Mouse (Mus musculus) kidney, postnatal 4 days (tissue): ENCODE measurements around the gene Galm.
A peak's percentile ranks its signal among the peaks of the same experiment; 100 is the strongest.

Source experiments
- DNase-seq, 2 experiments: peaks; one replicate each; pipeline ENCODE4 v3.0.0; 2021; ENCODE audit warnings: mixed read lengths in 2 of 2

The Galm gene

DNA sequence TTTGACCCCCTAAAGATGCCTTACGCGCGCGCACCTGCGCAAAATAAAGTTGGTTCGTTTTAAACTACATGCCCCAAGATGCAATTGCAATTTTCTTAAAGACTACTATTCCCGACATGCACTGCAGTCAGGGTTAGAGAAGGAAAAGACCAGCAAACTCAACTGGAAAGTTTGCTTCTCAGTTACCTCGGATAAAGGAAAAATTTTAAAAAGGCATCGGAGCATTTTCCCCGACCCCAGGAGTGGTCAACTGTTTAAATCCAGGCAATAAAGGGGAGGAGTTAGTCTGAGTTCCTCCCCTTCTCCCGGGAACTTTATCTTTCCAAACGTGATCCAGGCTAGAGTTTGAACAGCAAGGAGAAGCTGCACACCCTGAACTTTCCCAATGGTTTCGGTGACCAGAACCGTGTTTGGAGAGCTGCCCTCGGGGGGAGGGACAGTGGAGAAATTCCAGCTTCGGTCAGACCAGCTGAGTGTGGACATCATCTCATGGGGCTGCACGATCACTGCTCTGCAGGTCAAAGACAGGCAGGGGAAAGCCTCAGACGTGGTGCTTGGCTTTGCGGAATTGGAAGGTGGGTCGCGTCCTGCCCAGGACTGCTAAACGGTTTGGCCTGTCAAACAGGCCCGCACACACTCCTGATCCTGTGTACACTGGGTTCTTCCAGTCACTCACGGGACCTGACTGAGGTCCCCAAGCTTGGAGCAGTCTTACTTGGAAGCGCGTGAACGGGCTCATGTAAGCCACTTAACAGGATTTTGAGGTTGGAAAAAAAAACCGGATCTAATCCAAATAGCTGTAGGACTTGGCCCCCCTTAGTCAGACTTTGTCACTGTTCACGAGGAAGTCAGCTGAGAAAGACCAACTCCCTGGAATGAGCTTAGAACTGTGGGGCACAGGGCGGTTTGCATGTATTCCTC is at the start of gene Galm:
Gene Galm, plus strand, starts transcription at position 141 of the 921 bp plus-strand sequence.
- DNase-seq = peak; percentile 71 to 80

DNA sequence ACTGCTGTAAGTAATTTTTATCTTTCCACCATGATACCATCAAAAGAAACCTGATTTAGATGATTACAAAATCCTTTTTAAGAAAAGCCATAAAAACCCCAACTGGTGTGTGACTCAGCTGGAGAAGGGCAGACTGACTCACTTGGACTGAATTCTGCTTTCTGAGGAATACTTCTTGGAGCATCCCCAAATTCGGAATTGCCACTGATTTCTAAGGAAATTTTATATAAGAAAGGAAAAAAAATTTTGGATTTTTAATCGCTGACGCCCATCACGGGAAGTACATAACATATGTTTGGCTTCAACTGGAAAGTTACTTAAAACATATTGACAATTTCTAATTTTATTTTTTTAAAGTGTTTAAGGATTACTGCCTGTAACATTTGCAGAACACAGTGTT is 48.5 kb upstream of the Galm start:
- no peak for DNase-seq

DNA sequence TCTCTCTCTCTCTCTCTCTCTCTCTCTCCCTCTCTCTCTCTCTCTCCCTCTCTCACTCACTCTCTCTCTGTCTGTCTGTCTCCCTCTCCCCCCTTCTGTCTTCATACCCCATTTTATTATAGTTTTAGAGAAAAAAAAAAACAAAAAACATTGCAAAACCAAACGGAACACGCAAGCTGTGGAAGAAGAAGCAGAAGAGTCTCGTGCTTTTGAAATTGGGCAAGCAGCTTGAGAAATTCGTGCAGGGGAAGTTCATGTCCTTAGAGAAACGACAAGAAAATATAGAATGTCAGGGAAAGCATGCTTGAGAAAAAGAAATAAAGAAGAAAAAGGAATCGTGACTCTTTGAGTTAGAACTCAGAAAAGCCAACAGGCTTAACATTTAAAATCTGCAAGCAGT is 44.0 kb upstream of the Galm start:
- DNase-seq = no peak

DNA sequence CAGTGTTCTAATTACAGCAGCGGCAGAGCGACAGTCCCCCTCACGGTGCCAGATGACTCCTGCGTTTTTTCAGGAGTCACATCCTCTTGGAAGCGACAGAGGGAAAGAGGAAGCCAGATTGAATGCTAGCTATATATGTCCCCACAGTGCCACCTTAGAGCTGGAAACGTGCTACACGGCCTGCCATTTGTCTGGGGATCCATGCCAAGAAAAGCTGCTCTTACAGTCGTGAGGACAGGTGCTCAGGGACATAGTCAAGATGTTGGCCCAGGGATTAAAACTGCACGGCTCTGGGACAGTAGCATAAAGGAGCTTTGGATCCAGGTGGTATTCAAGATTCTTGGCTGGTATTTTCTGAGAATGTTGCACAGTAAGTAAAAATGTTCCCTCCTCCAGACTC is 42.8 kb upstream of the Galm start:
- no peak for DNase-seq

DNA sequence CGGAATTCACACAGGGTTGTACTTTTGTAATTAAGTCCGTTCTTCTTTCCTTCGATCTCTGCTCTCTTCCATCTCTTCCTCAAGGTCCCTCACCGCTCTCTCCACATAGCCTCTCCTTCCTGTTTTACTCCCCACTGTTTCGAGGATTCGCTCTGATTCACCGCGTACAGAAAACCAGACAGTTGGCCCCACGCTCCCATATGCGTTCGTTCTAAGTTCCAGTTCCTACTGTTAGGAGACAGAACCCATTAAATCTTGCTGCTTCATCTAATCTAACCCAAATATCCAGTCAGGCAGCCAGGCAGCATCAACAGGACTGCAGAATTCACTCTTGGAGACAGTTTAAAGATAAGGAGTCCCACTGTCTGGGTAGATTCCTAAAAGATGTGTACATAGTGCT is 40.7 kb upstream of the Galm start:
- no peak for DNase-seq

DNA sequence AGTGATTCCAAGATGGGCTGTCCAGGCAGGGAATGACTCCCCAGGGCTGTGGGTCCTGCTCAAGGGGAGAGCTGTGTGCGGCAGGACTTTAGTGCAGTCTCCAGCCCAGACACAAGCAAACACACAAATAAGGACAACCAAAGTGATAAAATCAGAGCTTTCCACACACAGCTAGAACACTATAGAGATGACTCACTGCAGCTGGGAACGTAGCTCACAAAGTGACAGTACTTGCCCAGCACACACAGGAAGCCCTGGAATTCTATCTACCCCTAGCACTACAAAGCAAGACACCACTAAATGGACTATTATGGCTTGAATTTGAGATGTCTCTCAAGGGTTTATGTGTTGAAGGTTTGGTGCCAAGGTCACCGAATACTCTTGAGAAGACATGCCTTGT is 39.1 kb upstream of the Galm start:
- no peak for DNase-seq

DNA sequence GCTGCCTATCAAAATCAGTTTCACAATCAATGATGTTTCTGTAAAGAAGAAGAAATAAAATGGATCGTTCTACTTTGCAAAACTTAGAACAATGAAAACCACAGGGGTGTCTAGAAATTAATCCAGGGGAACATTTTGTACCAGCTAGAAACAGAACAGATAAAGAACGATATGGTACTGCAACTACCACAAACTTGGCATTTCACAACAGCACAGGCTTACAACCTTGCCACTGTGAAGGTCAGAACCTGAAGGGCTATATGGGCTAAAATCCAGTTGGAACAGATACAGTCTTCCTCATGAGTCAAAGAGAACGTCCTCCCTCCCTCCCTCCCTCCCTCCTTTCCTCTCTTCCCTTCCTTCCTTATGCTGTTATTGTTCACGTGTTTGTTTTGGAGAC is 36.7 kb upstream of the Galm start:
- DNase-seq = no peak

DNA sequence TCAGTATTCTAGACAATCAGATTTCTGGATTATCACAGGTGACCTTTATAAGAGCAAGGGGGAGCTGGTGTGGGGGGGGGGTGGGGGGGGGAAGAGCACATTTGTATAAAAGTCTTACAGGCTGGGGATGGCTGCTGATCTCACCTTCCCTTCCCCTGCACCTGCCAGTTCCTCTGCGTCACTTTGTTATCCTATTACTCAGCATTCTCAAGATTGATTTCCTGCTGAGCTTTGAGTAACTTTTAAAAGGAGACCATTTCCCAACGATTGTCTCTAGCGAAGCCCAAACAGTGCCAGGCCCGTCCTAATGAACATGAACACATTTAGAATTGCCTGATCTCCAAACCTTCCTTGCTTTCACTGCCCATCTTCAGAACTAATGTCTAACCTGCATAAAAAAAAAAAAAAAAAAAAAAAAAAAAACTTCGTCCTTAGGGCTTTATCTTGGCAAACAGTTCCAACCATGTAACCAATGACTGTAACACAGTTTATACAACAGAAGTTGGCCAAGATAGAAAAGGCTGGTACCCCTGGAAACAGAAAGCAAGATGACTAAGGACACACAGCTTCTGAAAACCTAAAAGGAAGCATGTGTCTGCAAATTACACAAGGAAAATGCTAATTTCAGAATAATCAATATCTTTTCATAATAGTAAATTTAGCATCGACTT is 35.3 kb upstream of the Galm start:
- no peak for DNase-seq

DNA sequence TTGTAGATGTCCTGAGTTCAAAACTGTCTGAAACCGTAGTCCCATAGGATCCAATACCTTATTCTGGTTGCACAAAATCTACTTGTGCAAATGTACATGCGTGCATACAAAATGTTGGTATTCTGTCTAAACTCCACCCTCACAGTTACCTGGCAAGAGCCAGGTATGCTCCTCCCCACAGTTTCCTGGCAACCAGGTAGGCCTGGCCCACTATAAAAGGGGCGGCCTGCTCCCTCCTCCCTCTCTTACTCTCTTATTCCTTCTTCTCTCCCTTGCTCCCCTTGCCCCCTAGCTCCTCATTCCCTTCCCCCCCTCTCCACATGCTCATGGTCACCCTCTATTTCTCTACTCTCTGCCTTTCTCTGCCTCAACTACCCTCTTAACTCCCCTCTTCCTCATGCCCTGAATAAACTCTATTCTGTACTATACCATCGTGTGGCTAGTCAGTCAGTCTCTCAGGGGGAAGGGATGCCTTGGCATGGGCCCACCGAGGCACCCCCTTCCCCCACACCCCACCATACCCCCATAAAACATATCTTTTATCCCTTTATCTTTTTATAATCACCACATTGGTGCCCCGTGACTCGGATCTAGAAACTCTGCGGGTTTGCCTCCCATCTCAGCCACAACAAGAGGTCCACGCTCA is 31.9 kb upstream of the Galm start:
- peak in 1 of 2 experiments; percentile 12 for DNase-seq

DNA sequence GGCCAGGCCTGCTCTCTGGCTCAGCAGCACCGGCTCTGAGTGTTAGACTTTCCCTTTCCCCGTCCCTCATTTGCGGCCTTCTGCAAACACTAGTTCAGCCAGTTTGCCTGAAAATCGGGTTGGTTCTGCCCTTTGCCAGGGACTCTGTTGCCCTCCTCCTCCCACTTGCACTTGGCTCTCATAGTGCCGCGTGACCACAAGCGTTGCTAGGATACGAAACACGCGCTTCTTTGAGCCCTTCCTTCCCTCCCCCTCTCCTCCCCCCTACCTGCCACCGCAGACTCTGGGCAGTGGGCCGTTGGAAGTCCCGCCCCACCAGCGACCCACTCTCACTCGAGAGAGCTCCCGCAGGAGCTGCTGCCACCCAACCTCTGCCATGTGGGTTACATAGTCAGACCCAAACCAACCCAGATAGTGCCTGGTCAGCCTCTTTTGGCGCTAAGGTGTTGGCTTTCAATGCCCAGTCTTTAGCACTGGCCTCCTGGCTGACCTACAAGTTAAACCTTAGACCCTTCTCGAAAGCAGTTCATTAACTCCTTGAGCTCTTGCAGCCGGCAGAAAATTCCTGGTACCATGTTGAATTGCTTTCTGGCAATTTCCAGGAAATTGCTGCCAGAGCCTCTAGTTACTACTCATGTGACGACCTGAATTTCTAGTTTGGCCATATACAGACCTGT is 31.1 kb upstream of the Galm start:
- peak; percentile 71 to 83 for DNase-seq

DNA sequence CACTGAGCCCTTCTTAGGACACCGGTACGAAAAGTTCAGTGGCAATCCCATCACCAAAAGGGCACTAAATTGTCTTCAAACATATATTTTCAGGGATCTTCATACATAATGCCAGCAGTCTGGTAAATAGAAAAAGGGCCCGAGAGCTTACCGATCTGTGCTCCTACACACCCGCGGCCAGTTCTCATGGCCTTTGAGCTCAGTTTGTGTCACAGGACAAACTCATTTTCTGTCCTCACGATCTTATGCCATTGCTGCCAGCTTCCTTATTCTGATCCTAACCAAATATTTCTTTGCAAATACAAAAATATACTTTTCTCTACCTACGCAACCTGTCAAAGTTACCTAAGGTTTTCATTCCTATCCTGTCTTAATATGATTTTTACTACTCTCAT is 30.6 kb upstream of the Galm start:
- DNase-seq = no peak

DNA sequence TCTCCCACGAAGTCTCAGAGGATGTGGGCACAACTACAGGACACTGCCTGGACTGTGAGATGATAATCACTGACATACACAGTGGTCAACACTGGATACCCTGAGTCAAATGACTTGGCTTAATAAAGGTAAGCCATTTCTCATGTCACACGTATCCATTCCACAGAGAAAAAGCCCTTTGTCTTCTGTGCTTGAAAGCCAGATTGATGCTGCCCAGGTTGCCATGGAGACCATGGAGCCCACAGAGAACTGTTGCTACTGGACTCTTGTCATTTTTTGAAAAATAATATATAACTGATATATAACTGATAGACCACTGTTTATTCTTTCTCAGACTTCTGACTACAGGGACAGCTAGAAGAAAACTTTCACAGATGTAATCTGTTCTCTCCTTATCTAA is 30.1 kb upstream of the Galm start:
- peak in 1 of 2 experiments; percentile 14 for DNase-seq

DNA sequence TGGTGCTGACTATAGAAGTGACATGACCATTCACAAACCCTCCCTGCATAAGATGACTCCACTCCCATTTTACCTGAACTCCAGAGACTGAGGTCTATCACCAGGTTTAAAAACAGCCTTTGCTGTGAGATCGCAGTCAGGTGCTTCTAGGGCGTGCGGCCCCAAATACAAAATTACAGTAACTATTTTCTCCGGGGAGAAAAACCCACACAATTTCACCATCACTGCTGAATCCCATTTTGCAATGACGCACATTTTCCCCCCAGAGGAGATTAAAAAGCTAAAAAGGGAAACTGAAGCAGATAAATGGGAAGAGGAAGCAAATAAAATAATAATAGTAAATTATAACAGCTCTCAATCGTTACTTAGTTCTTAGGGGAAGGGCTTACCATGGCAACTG is 27.4 kb upstream of the Galm start:
- DNase-seq = no peak

DNA sequence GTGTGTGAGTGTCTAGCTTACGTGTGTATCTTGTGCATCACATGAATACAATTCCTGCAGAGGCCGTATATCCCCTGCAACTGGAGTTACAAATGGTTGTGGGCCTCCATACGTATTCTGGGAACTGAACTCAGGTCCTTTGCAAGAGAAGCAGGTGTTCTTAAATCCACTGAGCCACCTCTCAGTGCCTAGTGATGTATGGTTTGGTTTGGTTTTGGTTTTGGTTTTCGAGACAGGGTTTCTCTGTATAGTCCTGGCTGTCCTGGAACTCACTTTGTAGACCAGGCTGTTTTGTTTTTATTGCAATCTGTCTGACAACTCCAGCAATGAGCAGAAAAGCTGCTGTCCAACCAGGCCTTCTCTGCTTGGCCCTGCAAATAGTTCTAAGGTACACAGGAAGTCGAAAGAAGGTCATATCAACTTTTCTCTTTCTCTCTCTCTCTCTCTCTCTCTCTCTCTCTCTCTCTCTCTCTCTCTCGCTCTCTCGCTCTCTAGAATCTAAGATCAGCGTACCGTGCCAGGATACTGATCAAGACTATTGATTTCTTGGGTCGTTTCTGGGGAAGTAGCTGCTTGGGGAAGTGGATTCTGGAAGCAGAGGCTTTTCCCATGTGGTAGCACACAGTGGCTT is 21.8 kb upstream of the Galm start:
- no peak for DNase-seq

DNA sequence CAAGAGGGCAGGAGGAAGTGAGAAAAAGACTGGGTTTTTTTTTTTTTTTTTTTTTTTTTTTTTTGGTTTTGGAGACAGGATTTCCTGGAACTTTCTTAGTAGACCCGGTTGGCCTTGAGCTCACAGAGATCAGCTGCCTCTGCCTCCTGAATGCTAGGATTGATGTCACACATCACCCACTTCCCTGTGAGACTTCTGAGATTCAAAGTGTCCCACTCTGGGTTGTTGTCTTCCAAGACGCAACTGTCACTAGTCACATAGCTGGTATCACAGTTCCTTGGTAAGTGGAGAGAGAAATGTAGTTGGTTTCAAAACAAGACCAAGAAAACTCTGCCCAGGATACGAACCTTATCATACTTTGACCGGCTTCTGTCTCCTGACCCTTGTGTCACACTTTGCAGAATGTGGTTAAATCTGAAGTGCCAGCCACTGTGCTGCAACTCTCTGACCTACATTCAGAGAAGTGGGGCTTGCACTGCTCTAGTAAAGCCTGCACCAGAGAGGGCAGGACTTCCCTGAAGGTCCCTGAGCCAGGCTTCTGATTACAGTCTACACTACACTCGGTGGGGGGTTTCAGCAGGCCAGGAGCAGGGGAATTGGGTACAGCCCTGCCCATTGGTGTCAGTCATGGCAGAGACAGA is 14.5 kb upstream of the Galm start:
- no peak for DNase-seq

DNA sequence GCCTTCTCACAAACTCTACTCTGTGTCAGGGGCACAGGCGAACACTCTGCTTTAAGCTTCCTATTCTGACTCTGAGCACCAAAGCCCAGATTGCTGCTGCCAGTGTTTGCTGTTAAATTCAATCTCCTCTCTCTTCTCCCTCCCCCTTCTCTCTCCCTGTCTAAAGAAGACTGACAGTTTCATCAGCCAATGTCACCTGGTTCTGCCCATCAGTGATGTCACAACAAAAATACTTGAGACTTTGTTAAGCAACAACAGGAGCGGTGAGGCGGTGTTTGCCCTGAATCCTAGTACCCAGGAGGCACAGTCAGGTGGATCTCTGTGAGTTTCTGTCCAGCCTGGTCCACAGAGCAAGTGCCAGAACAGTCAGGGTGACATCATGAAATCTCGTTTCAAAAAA is 13.8 kb upstream of the Galm start:
- DNase-seq = no peak

DNA sequence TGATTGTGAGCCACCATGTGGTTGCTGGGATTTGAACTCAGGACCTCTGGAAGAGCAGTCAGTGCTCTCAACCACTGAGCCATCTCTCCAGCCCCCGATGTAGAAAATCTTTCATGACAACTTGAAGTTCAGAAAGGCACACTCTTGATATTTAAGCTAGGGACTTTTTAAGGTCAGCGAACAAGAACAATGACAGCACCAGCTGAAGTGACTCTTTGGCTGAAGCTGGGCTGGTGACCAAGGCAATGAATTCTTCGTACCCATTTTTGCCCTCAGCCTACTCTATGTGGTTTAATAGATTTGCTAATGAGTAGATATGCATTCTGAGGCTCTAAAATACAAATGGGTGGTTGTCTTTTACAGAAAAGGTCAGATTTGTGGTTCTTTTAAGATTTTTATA is 6.9 kb upstream of the Galm start:
- DNase-seq = no peak

DNA sequence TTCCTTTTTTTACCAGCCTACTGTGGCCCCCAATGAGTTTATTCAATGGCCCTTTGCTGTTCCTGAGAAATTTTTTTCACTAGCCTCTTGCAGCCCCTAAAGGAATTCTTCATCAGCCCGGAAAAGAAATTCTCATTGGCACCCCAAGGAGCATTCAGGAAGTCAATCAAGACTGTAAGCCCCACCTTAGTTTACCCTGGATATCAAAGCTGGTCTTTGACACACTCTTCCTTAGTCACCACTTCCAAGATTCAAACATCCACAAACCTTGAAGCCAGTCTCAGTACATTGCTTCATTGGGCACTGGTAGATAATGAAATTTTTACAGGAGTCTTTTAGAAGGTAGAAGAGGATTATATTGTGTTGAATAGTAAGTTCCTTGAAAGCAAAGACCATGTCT is 5.4 kb upstream of the Galm start:
- no peak for DNase-seq

DNA sequence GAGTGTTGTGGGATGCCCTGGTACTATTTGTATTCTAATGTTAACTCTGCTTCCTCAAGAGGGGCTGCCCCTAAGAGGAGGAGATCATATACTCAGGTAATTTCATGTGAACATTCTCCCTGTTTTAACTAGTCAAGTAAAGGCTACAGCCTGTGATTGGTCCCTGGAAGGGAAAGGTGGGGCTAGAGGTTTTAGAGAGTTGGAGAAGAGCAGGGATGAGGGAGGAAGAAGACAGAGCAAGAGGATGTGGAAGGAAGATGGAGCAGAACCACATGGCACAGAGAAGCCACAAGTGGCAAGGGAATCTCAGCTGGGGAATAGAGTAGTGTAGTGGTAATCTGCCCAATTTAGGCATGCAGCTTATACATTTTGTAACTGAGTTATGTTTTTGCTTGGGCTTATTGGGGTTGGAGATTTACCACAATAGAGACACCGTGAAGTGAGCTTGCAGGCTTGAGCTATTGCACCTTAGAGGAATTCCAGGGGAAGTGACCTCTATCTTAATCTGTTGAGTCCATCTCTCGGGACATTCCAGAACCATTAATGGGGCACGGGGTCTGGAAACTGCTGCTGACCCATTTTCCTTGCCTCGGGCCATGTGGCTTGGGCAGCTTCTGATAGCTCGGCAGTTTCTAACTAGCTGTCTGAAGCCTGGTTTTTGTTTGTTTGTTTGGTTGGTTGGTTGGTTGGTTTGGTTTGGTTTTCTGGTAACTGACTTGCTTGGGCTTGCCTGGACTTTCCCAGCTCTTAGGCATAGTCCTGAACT is 2.1 kb upstream of the Galm start:
- no peak for DNase-seq

DNA sequence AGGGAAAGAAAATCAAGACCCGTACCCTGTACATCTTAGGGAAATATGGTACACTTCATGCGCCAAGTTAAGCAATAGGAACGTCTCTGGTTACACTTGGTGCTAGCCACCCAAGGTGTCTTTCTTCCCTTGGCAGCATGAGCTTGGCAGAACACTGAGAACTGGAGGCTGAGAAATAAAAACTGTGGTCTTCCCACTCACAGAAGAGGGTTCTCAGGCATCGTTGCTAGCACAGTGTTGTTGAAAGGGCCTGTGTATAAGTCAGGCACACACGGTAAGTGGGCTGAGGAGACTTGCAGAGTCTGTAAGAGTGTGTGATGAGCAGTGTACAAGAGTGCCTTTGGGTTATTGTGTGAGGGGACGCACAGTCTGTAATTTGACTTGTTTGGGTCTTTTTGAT is 1.1 kb upstream of the Galm start:
- DNase-seq = no peak

DNA sequence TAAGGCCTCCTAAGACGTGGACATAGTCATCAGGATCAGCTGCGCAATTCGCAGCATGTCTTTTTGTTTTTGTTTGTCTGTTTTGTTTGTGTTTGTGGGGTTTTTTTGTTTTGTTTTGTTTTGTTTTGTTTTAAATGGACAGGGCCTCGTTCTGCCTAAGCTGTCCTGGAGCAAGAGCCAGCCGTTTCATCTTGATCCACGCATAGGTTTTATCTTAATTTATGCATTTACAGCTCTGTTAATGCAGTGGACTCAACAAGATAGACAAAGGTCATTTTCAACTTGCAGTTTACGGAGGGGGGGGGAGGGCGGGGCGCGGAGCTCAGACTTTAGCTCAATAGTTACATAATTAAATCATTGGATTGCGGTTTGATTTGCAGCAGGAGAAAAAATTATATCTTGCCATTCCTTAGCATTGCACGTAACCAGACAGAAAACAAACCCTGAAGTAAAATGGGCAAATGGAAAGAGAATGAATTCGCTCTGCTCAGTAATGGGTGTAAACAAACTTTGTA is 1.3 kb downstream of the Galm start:
- DNase-seq = no peak
